Mouse (Mus musculus): ENCODE results near the gene Ssu2.

The Ssu2 gene

GRCm38 (mm10) chr6:112350452-112350851 is 37.4 kb downstream of the Ssu2 start:
- ATAC-seq (ENCODE audit: low TSS enrichment): no peak

DNA sequence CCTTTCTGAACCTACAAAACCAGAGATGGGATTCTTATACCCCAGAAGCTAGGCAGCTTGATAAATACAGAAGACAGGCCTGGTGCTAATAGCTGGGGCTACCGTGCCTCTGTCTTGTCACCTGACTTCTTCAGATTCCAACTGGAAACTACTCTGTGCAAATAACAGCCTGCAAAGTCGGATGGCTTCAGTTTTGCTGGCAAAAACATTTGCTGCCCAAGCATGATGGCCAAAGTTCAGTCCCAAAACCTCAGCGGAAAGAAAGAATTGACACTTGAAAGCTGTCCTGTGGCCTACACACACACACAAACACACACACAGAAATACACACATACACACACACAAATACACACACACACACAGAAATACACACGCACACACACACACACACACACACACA is 48.8 kb downstream of the Ssu2 start:
- no peak for ATAC-seq (ENCODE audit: low TSS enrichment)

GRCm38 (mm10) chr6:112337667-112338066 is 50.2 kb downstream of the Ssu2 start:
- ATAC-seq (ENCODE audit: low TSS enrichment): peak; percentile 59; the same call in 1 of the 2 replicates

- no peak for ATAC-seq (ENCODE audit: low TSS enrichment)
These were observed 53.9 kb downstream of the Ssu2 start for GRCm38 (mm10) chr6:112333930-112334329.

DNA sequence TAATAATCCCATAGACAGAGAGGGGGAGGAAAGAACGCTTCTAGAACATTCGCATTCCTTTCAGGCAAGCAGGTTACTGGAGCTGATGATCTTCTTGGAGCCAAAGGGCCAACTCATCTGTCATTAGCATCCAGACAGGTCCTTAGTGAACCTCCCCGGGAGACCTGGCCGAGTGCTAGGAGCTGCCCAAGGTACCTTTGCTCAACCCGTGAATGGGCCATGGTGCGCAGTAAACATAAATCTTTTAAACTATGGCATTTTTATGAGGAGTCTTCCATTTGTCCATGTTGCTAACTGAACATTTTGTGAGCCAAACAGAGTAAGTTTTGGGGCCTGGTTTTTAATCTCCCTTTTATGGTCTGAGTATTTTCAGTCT is 56.6 kb downstream of the Ssu2 start:
- ATAC-seq (ENCODE audit: low TSS enrichment): no peak

DNA sequence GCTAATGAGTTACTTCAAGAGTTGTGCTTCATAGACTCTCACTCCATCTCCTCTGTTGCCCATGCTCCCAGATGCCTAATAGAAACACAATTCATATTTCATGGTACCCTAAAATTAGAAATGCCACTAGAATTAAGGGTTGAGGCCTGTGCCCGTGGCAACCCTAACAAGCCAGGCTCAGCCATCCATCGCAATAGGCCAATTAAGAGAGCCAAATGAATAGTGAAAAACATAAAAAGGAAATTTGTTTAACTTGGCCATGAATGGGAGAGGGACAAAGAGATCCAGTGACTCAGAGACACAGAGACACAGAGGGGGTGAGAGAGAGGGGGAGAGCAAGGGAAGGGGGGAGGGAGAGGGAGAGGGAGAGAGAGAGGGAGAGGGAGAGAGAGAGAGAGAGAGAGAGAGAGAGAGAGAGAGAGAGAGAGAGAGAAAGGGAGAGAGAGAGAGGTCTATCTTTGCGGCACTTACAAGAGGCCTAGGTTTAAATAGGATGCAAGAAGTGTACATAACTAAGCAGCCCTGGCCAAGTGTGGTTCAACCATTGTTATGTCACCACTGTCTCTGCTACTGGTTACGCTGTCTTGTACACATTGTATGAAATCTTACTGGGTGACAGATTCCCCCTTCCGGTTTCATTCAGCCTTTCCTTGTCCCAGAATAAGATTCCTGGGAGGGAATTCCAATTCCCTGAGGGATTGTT is 57.2 kb downstream of the Ssu2 start:
- 0 out of 2 replicates have a peak, but pooled peaks have one; percentile 9 for ATAC-seq (ENCODE audit: low TSS enrichment)

GRCm38 (mm10) chr6:112327793-112328192 is 60.0 kb downstream of the Ssu2 start:
- no peak for ATAC-seq (ENCODE audit: low TSS enrichment)

DNA sequence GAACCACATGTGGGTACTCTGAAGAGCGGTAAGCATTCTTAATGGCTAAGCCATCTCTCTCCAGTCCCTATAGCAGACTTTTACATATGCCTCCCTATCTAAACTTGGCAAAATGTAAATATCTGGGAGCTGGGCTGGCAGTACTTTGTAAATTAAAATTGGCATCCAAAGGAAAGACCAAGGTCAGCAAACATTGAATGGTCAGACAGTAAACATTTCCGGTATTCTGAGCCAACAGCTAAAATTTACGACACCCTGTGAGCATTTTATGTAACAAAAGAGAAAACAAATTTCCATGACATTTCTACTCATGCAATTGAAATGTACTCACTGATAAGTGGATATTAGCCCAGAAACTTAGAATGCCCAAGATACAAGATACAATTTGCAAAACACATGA is 62.6 kb downstream of the Ssu2 start:
- no peak for ATAC-seq (ENCODE audit: low TSS enrichment)

GRCm38 (mm10) chr6:112322916-112323315 is 64.9 kb downstream of the Ssu2 start:
- ATAC-seq (ENCODE audit: low TSS enrichment): no peak

DNA sequence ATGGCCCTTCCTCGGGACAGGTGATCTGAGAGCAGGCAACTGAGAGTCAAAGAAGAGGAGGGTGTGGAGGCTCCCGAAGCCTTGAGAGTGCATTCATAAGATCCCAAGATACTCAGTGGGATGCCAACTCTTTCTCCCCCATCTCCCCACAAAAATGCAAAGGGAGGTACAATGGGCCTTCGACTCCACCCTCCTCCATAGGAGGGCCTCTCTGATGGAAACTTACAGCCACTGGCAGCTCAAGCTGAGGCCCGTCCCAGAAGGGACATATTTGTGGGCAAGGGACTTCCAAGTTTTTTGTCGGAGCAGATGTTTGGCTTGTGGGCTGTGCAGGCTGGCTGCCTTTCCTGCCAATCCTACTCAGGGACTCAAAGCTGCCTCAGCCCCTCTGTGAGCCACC is 67.1 kb downstream of the Ssu2 start:
- no peak for ATAC-seq (ENCODE audit: low TSS enrichment)

DNA sequence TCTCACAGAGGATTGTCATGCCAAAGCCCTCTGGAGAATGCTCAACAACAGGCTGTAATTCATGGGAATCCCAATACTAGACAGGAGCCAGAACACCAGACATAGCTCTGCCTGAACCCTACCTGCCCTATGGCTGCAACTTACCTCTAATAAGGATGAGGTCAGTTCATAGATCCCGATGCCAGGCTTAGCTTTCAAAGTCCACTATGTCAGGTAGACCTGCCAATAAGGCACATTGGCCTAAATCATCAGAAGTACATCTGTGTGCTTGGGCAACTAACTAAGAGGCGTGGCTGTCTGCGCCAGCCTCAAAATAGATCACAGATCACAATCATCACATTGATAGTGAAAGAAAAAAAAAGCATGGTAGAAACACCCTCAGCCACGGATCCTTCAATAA is 68.4 kb downstream of the Ssu2 start:
- no peak for ATAC-seq (ENCODE audit: low TSS enrichment)

DNA sequence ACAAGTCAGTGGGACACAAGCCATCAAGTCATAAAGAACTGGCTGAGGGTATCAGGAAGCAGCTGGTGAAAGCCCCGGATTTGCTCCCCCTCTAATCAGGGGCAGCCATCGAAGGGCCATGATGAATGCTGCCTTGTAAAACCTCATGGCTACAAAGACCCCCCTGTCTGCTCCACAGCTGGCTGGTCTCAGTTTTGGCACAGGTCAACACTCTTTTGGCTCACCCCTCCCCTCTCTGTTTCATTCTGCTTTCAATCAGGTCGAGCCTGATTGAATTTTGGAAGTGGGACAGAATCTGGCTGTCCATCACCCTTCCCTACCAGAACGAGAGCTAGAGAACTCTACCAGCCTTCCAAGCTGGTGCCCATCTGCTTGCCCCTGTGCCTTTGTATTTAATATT is 76.4 kb downstream of the Ssu2 start:
- peak; percentile 57 for ATAC-seq (ENCODE audit: low TSS enrichment)

GRCm38 (mm10) chr6:112309330-112309938 is 78.4 kb downstream of the Ssu2 start:
- ATAC-seq (ENCODE audit: low TSS enrichment): no peak

Measured in frontal cortex, adult (tissue).